Mouse (Mus musculus) adrenal gland, adult (tissue): Measurements from ENCODE around the gene Ebf1.

ENCODE experiments used
- DNase-seq, 2 experiments: peaks; one replicate each; pipeline ENCODE4 v3.0.0; 2022 to 2023; ENCODE audit warnings: low spot score in 1 of 2; ENCODE audit not compliant: inconsistent age in 2 of 2

Gene Ebf1

GRCm38 (mm10) chr11:44616788-44617712, at the start of gene Ebf1:
Ebf1 (plus strand) TSS chr11:44617317.
- peak; percentile 88 to 95 for DNase-seq

- peak; percentile 40 to 87 for DNase-seq
These were observed 46.8 kb upstream of the Ebf1 start for GRCm38 (mm10) chr11:44570336-44570735.

GRCm38 (mm10) chr11:44572781-44573180, 44.3 kb upstream of the Ebf1 start:
- no peak for DNase-seq

- DNase-seq = no peak
These were observed 43.7 kb upstream of the Ebf1 start for GRCm38 (mm10) chr11:44573396-44573795.

DNA sequence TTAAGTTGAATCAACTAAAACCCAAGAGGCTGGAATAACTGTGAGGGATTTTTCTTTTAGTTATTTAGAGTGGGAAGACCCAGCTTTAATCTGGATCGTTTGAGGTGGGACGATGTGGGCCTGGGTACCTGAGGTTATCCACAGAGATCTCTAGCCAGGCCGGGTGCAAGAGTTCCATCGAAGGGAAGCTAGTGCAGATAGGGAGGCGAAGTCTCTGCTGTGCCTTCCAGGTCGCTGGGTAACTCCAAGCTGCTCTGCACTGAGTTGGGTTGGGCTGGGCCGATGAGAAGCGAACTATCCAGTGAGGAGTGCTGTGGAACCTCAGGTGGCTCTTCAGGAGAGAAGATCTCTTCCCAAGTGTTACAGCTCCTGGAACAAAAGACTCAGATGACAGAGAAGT, 42.7 kb upstream of the Ebf1 start:
- no peak for DNase-seq

- DNase-seq = no peak
These were observed 42.3 kb upstream of the Ebf1 start for GRCm38 (mm10) chr11:44574820-44575219.

DNA sequence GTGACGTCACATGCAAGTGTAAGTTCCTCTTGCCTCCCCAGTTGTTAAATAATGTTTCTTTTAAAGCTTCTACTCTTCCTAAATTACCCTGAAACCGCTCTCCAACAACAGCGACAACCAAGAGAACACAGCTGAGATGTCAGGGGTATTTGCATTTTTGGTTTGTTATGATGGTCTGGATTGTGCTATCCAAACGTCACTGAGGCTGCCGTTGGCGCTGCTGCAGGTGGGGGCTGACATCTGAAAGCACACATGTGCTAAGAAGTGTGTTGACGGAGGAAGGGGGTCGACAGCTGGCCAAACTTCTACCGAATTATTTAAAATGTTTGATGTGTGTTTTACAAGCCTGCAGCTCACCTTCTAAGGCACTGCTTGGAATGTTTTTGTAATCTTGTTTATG, 39.2 kb upstream of the Ebf1 start:
- DNase-seq = no peak

GRCm38 (mm10) chr11:44581277-44581683, 35.8 kb upstream of the Ebf1 start:
- DNase-seq = peak; percentile 57 to 86

GRCm38 (mm10) chr11:44586047-44586696, 30.9 kb upstream of the Ebf1 start:
- DNase-seq = peak; percentile 47 to 92

- DNase-seq = no peak
These were observed 24.1 kb upstream of the Ebf1 start for GRCm38 (mm10) chr11:44593016-44593415.

DNA sequence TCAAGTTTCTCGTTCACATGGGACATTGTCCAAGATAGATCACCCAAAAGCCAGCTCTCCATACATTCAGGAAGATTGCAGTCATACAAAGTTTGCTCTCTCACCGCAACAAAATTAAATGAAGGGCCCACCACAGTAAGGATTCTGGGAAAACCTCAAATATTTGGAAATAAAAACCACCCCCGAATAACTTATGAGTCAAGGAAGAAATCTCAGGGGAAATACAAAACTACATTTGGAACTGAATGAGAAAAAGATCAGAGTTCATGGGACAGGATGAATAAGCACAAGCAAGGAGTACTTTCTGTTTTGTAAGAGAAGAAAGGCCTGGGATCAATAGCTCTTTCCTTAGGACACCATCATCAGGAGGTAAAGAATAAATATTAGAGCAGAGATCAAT, 22.3 kb upstream of the Ebf1 start:
- no peak for DNase-seq

DNA sequence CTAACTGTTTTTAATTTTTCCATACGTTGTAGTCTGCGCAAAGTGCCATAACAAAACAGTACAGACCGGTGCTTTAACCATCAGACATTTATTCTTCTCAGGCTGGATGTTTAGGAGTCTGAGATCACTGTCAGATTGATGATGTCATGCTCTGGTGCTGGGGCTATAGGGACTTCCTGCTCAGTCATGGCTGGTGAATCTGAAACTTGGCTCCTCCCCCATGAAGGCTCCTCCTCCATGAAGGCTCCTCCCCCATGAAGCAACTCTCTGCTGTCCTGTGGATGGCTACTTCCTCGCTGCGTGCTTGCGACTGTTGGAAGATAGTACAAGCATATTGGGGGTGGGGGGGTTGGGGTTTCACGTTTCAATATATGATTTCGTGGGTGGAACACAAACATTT, 10.2 kb upstream of the Ebf1 start:
- no peak for DNase-seq

DNA sequence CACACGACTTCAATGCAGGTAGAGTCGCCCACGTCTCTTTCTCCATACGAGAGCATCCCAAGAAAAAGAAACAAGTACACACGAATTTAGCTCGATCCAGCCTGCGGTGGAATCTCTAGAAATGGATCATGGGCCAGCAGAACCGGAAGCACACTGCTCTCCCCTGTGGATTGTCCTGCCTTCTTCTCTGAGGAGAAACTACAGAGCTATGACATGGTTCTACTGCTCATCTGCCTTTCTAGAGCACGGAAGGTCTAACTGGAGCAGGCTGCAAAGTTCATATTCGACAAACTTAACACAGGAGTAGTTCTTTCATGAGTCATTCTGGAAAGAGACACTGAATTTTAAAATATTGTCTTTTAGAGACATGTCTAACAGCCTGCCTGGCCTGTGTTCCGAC, 8.5 kb upstream of the Ebf1 start:
- DNase-seq = no peak

DNA sequence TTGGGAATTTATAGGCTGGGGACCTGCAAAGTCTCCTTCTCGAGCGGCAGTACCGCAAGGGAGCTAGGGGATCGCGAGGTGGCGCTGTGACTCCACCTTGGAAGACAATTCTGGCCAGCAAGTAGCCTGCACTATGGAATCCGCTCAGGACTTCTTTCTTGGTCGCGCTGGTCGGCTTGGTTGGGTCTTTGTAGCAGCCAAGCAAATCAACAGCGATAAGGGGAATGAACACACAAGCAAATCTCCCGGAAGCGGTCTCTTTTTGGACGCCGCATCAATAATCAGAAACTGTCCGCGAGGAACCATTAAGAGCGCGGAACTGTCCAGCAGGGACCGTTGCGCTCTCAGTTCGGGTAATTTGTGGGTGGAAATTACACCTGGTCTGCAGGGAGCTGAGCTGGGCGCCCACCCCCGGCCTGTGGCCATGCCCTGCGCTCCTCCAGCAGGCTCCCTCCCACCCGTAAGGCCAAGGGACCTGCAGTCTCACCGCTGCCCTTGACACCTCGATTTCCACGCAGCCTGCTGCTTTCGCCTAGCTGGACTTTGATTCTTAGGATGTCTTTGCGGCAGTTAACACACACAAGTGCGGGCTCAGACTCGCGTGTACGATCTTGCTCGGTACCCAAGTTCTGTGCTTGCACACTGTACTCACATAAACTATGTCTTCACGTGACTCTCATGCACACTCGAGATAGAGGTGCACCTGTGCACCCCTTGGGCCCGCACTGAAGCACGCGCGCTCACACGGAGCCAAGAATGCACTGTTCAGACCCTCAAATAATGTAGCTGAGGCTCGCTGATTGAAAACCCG, 5.9 kb upstream of the Ebf1 start:
- DNase-seq = peak; percentile 87 to 95

GRCm38 (mm10) chr11:44612156-44612555, 5.0 kb upstream of the Ebf1 start:
- peak in 1 of 2 experiments; percentile 30 for DNase-seq

- DNase-seq = peak; percentile 40 to 76
These were observed 4.3 kb upstream of the Ebf1 start for GRCm38 (mm10) chr11:44612681-44613410.

- DNase-seq = no peak
These were observed 3.5 kb upstream of the Ebf1 start for GRCm38 (mm10) chr11:44613411-44614180.

DNA sequence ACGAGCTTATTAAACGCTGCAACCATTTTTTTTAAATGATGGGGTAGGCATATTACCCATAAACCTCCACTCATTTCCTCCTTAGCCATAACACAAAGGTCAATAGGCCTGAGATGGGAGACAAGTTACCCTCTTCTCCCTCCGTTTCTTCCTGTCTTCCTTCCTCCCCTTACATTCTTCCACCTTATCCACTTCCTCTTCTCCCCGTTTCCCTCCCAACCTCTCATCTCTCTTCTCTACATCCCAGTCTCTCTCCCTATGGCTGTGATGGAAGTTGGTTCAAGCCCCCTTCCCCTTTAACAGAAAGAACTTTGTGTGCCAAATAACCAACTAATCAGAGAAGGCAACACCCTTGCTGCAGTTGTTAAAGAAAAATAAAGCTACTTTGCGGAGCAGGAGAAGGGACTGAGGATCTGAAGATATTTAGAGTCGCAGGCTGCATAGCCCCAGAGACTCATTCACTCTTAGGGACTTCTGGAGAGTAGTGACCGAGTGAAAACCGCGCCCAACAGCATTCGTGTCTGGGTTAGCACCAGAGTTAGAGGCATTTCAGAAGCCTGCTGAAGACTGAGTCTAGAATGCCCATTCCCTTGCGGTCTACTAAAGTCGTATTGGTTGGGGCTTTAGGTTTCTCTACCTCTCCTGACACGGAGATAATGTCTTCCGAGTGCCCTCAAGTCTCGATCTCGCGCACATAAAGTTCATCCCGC, 884 bp upstream of the Ebf1 start:
- DNase-seq = no peak
